Mouse (Mus musculus): ENCODE measurements at regions not wholly inside any gene's neighbourhood (a gene's known extent, or its start where the extent isn't known, plus 50 kb on each side); places are given as distances from the start of the nearest gene placed in this dataset.

- TF ChIP-seq TAL1 (conservative IDR thresholded peaks at IDR 0.05; ENCODE audit: low read depth, low read length) (no peak), GATA2 (IDR thresholded peaks at IDR 0.05; ENCODE audit: borderline replicate concordance, low read depth, low read length) (no peak), CTCF (IDR thresholded peaks at IDR 0.05; ENCODE audit: low read depth, low read length) (no peak), POLR2AphosphoS5 (IDR thresholded peaks at IDR 0.05; ENCODE audit: insufficient replicate concordance, low read depth, low read length) (no peak)
These were observed 73.1 kb upstream of the Acsl1 start for GRCm38 (mm10) chr8:46397777-46398176.
